Mouse (Mus musculus): ENCODE measurements at regions not wholly inside any gene's neighbourhood (a gene's known extent, or its start where the extent isn't known, plus 50 kb on each side); places are given as distances from the start of the nearest gene placed in this dataset.

DNA sequence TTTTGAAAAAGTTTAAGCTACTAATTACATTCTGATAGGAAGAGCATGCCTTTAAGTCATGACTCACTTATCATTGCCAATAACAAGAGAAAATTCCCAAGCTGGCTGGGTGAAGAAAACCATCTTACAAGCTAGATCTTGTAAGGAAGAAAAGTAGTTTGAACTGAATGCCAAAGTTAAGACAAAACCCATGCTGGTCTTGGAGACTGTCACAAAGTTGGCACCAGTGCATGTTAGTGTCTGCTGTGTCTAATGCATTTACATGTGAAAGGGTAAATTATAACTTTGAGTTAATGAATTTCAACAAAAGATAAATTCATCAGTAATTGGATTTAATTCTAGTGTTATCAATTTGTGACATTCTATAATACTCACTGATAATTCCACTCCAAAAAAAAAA lies 533.6 kb upstream of the Fam241a start:
- dilution Hi-C loops (cut with MboI; ENCODE audit: extremely low pct_ligation_motif_present, extremely low pct_unique_long_range_greater_than_20kb, low sequenced_read_pairs): no loop called here
- no peaks in the 10 kb centered on the region for H3K36me3 ChIP-seq (replicated peaks in 1 of 2; ENCODE audit: control insufficient read depth in 1 of 2, insufficient read depth in 1 of 2, low read length in 1 of 2)

GRCm38 (mm10) chr3:128415568-128415967 lies 519.4 kb upstream of the Fam241a start:
- no peaks in the 10 kb centered on the region for H3K36me3 ChIP-seq (replicated peaks in 1 of 2; ENCODE audit: control insufficient read depth in 1 of 2, insufficient read depth in 1 of 2, low read length in 1 of 2)
- TF ChIP-seq MAFK (IDR thresholded peaks at IDR 0.05; ENCODE audit: insufficient replicate concordance, low read length) (no peak), JUND (conservative IDR thresholded peaks at IDR 0.05; ENCODE audit: low read depth, low read length) (no peak), ELF1 (IDR thresholded peaks at IDR 0.05; ENCODE audit: low read depth, low read length) (no peak), ETS1 (conservative IDR thresholded peaks at IDR 0.05; ENCODE audit: low read depth, low read length) (no peak), EP300 (IDR thresholded peaks at IDR 0.05; ENCODE audit: low read length) (no peak), ZKSCAN1 (IDR thresholded peaks at IDR 0.05; ENCODE audit: borderline replicate concordance, low read depth, low read length) (no peak), NRF1 (IDR thresholded peaks at IDR 0.05; ENCODE audit: low read depth, low read length) (no peak), RCOR1 (conservative IDR thresholded peaks at IDR 0.05; ENCODE audit: low read depth, low read length) (no peak), ZNF384 (IDR thresholded peaks at IDR 0.05; ENCODE audit: low read depth, low read length) (no peak), MXI1 (IDR thresholded peaks at IDR 0.05; ENCODE audit: low read depth, low read length) (no peak), CHD1 (IDR thresholded peaks at IDR 0.05; ENCODE audit: low read depth, low read length) (no peak), USF2 (conservative IDR thresholded peaks at IDR 0.05; ENCODE audit: low read depth, low read length) (no peak), IRF4 (IDR thresholded peaks at IDR 0.05; ENCODE audit: low read depth, low read length) (no peak), UBTF (IDR thresholded peaks at IDR 0.05; ENCODE audit: low read depth, low read length) (no peak), SMC3 (IDR thresholded peaks at IDR 0.05; ENCODE audit: low read depth, low read length) (no peak), TBP (conservative IDR thresholded peaks at IDR 0.05; ENCODE audit: low read depth, low read length) (no peak)
- in situ Hi-C loops (cut with MboI; ENCODE audit: low pct_ligation_motif_present, low pct_unique_long_range_greater_than_20kb, low sequenced_read_pairs) (no loop called here), dilution Hi-C loops (cut with MboI; ENCODE audit: extremely low pct_ligation_motif_present, extremely low pct_unique_long_range_greater_than_20kb, low sequenced_read_pairs) (no loop called here)
- no peak overlapping the region for H3K4me2 ChIP-seq (ENCODE audit: insufficient read depth, low read depth, poor library complexity, severe bottlenecking)
- no peak overlapping the region for H3K27ac ChIP-seq (ENCODE audit: insufficient read depth, low read depth)
- no peaks in the 10 kb centered on the region for H3K4me1 ChIP-seq (ENCODE audit: control insufficient read depth in 1 of 2, insufficient read depth in 2 of 2)
- H3K79me2 ChIP-seq (replicated peaks; ENCODE audit: control insufficient read depth, extremely low read depth, insufficient read depth, poor library complexity, severe bottlenecking): no peaks in the 10 kb centered on the region
- H3K4me3 ChIP-seq (replicated peaks in 1 of 3; ENCODE audit: low read depth in 2 of 3, low read length in 2 of 3, poor library complexity in 1 of 3): no peak overlapping the region
- H3K9me3 ChIP-seq (replicated peaks; ENCODE audit: low read length): peaks cover 25% of the 10 kb centered on the region
- H3K9ac ChIP-seq (ENCODE audit: insufficient read depth, low read depth): no peak overlapping the region
- no peak for DNase-seq (ENCODE audit: extremely low read depth)
- H3K27me3 ChIP-seq (replicated peaks): no peaks in the 10 kb centered on the region

More for the DNA sequence above, 533.6 kb upstream of the Fam241a start:
- peaks cover 17% of the 10 kb centered on the region for H3K9me3 ChIP-seq (replicated peaks; ENCODE audit: low read length)
- TF ChIP-seq POLR2A (IDR thresholded peaks at IDR 0.05; ENCODE audit: low read depth, low read length) (no peak), TBP (conservative IDR thresholded peaks at IDR 0.05; ENCODE audit: low read depth, low read length) (no peak)
- no peak for DNase-seq (ENCODE audit: extremely low read depth)
- no peak overlapping the region for H3K4me3 ChIP-seq (replicated peaks in 1 of 3; ENCODE audit: low read depth in 2 of 3, low read length in 2 of 3, poor library complexity in 1 of 3)
- no peaks in the 10 kb centered on the region for H3K79me2 ChIP-seq (replicated peaks; ENCODE audit: control insufficient read depth, extremely low read depth, insufficient read depth, poor library complexity, severe bottlenecking)
- H3K27me3 ChIP-seq (replicated peaks): no peaks in the 10 kb centered on the region
- no peak overlapping the region for H3K9ac ChIP-seq (ENCODE audit: insufficient read depth, low read depth)
- in situ Hi-C loops (cut with MboI; ENCODE audit: low pct_ligation_motif_present, low pct_unique_long_range_greater_than_20kb, low sequenced_read_pairs): no loop called here
- no peak overlapping the region for H3K4me2 ChIP-seq (ENCODE audit: insufficient read depth, low read depth, poor library complexity, severe bottlenecking)
- H3K4me1 ChIP-seq (ENCODE audit: control insufficient read depth in 1 of 2, insufficient read depth in 2 of 2): no peaks in the 10 kb centered on the region
- H3K27ac ChIP-seq (ENCODE audit: insufficient read depth, low read depth): no peak overlapping the region
